Mouse (Mus musculus): Measurements from ENCODE around the gene Pxmp2. TPM values are rescaled to one million over a fixed set of nuclear protein-coding genes. Genes with fewer than 3 reads are reported as not detected.

Gene Pxmp2
- 1.4 and 2.3 TPM in 2 replicates for total RNA-seq (2017)

- ATAC-seq (ENCODE audit: extremely low read depth, insufficient number of reproducible peaks, low FRiP score, poor library complexity, severe bottlenecking): peak; percentile 91
Measured at GRCm38 (mm10) chr5:110285770-110286445, at the start of gene Pxmp2, which contains the start of gene Pole. TSS of gene Pxmp2 (minus strand) at chr5:110286186. TSS of gene Pole (plus strand) at chr5:110286306.

- ATAC-seq (ENCODE audit: extremely low read depth, insufficient number of reproducible peaks, low FRiP score, poor library complexity, severe bottlenecking): no peak
Measured at GRCm38 (mm10) chr5:110330508-110330907, 44.5 kb upstream of the Pxmp2 start.

- no peak for ATAC-seq (ENCODE audit: extremely low read depth, insufficient number of reproducible peaks, low FRiP score, poor library complexity, severe bottlenecking)
Measured at GRCm38 (mm10) chr5:110313127-110313526, 27.1 kb upstream of the Pxmp2 start.

GRCm38 (mm10) chr5:110308861-110309260, 22.9 kb upstream of the Pxmp2 start:
- no peak for ATAC-seq (ENCODE audit: extremely low read depth, insufficient number of reproducible peaks, low FRiP score, poor library complexity, severe bottlenecking)

GRCm38 (mm10) chr5:110300591-110300990, 14.6 kb upstream of the Pxmp2 start:
- no peak for ATAC-seq (ENCODE audit: extremely low read depth, insufficient number of reproducible peaks, low FRiP score, poor library complexity, severe bottlenecking)

- ATAC-seq (ENCODE audit: extremely low read depth, insufficient number of reproducible peaks, low FRiP score, poor library complexity, severe bottlenecking): no peak
Measured at GRCm38 (mm10) chr5:110296637-110297036, 10.7 kb upstream of the Pxmp2 start.

GRCm38 (mm10) chr5:110291649-110292048, 5.7 kb upstream of the Pxmp2 start:
- ATAC-seq (ENCODE audit: extremely low read depth, insufficient number of reproducible peaks, low FRiP score, poor library complexity, severe bottlenecking): no peak

GRCm38 (mm10) chr5:110287084-110287475, 1.1 kb upstream of the Pxmp2 start:
- no peak for ATAC-seq (ENCODE audit: extremely low read depth, insufficient number of reproducible peaks, low FRiP score, poor library complexity, severe bottlenecking)

GRCm38 (mm10) chr5:110286446-110287083, 579 bp upstream of the Pxmp2 start:
- peak; percentile 2; the same call in 1 of the 2 replicates for ATAC-seq (ENCODE audit: extremely low read depth, insufficient number of reproducible peaks, low FRiP score, poor library complexity, severe bottlenecking)

GRCm38 (mm10) chr5:110285156-110285555, 830 bp downstream of the Pxmp2 start:
- ATAC-seq (ENCODE audit: extremely low read depth, insufficient number of reproducible peaks, low FRiP score, poor library complexity, severe bottlenecking): no peak

GRCm38 (mm10) chr5:110284536-110284935, 1.4 kb downstream of the Pxmp2 start:
- peak; percentile 68 for ATAC-seq (ENCODE audit: extremely low read depth, insufficient number of reproducible peaks, low FRiP score, poor library complexity, severe bottlenecking)

GRCm38 (mm10) chr5:110281984-110282383, 4.0 kb downstream of the Pxmp2 start:
- no peak for ATAC-seq (ENCODE audit: extremely low read depth, insufficient number of reproducible peaks, low FRiP score, poor library complexity, severe bottlenecking)

- no peak for ATAC-seq (ENCODE audit: extremely low read depth, insufficient number of reproducible peaks, low FRiP score, poor library complexity, severe bottlenecking)
Measured at GRCm38 (mm10) chr5:110276910-110277309, 9.1 kb downstream of the Pxmp2 start.

GRCm38 (mm10) chr5:110276391-110276790, 9.6 kb downstream of the Pxmp2 start:
- no peak for ATAC-seq (ENCODE audit: extremely low read depth, insufficient number of reproducible peaks, low FRiP score, poor library complexity, severe bottlenecking)

- ATAC-seq (ENCODE audit: extremely low read depth, insufficient number of reproducible peaks, low FRiP score, poor library complexity, severe bottlenecking): no peak
Measured at GRCm38 (mm10) chr5:110274846-110275245, 11.1 kb downstream of the Pxmp2 start.

- ATAC-seq (ENCODE audit: extremely low read depth, insufficient number of reproducible peaks, low FRiP score, poor library complexity, severe bottlenecking): no peak
Measured at GRCm38 (mm10) chr5:110274147-110274546, 11.8 kb downstream of the Pxmp2 start.

- ATAC-seq (ENCODE audit: extremely low read depth, insufficient number of reproducible peaks, low FRiP score, poor library complexity, severe bottlenecking): no peak
Measured at GRCm38 (mm10) chr5:110270242-110270641, 15.7 kb downstream of the Pxmp2 start.

- ATAC-seq (ENCODE audit: extremely low read depth, insufficient number of reproducible peaks, low FRiP score, poor library complexity, severe bottlenecking): peak; percentile 91
Measured at GRCm38 (mm10) chr5:110269141-110270101, 16.6 kb downstream of the Pxmp2 start, which contains the start of gene Pgam5. TSS of gene Pgam5 (minus strand) at chr5:110269913.

- ATAC-seq (ENCODE audit: extremely low read depth, insufficient number of reproducible peaks, low FRiP score, poor library complexity, severe bottlenecking): no peak
Measured at GRCm38 (mm10) chr5:110266941-110267340, 19.0 kb downstream of the Pxmp2 start.

All from neutrophil, adult 5-6 weeks (primary cell).